In the genomic region with DNA sequence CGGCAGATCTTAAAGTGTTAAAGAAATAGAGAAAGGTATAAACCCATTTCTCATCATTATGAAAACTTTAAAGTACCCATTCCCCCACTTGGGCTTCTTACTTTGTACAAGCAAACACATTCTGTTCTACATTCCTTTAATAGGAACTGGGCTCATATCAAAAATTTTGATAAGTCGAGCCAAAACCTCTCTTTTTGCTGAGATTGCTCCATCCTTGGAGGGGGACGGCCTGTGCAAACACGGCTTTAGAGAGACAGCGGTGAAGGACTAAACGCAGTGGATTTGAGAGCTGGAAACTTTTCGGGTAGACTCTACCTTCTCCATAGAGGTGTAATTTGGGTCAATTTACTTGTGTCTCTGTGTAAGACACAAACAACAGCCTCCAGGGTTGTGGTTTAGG, we compare ENCODE assay signal across 15 mouse cellular contexts. TPM values are rescaled to one million over a fixed set of nuclear protein-coding genes. Genes with fewer than 3 reads are reported as not detected.
DNase-seq lines count a peak whose midpoint lies in the region; TF ChIP-seq lines count a peak whose summit lies in the region.
"Had no signal": no experiment of that assay in that cellular context is flagged by ENCODE, and none has a peak within 500 bp of the region (broad histone marks: within the 10 kb centered on the region; RNA-seq: fewer than 3 reads in every experiment).

No protein-coding gene starts in this region.

- no peaks in the 10 kb centered on the region for H3K4me1 ChIP-seq in brown adipose tissue, adult 24 weeks (ENCODE audit: control insufficient read depth, insufficient read depth, insufficient read length, low read length)
- H3K4me1 ChIP-seq: heart, embryonic 13.5 days; liver, embryonic 13.5 days; stomach, embryonic 15.5 days had no signal

- no peak for DNase-seq in gastrocnemius, adult 2 months
- DNase-seq in gastrocnemius, postnatal 10 days, result no peak
- DNase-seq in kidney, postnatal 14 days, result peak; percentile 18
- no peak for DNase-seq in kidney, postnatal 25 days
- DNase-seq in thymus, postnatal 25 days, result no peak
- no peak for DNase-seq in adrenal gland, postnatal 36 days
- DNase-seq: cerebellum, adult 2 months; embryo, embryonic 11 days; liver, embryonic 13.5 days had no signal

- H3K27ac ChIP-seq in gastrocnemius, adult 2 months, result peak overlapping the region; percentile 62
- peak overlapping the region; percentile 55; the same call in 1 of the 2 replicates for H3K27ac ChIP-seq in brown adipose tissue, adult 24 weeks (replicated peaks; ENCODE audit: low read depth, low read length)
- H3K27ac ChIP-seq in macrophage, result peak overlapping the region; percentile 99
- H3K27ac ChIP-seq: heart, embryonic 13.5 days; hindbrain, postnatal 0 days; liver, embryonic 13.5 days; stomach, embryonic 15.5 days had no signal

- no peaks in the 10 kb centered on the region for H3K36me3 ChIP-seq in macrophage (ENCODE audit: inconsistent target)
- H3K36me3 ChIP-seq: heart, embryonic 13.5 days; liver, embryonic 13.5 days; stomach, embryonic 15.5 days had no signal

- H3K4me3 ChIP-seq in gastrocnemius, adult 2 months, result peak overlapping the region; percentile 16; the same call in 1 of the 2 replicates
- H3K4me3 ChIP-seq in brown adipose tissue, adult 24 weeks (ENCODE audit: insufficient read depth, low read depth, low read length), result 0 out of 2 replicates have a peak overlapping the region, but pooled peaks have one; percentile 18
- H3K4me3 ChIP-seq in macrophage (ENCODE audit: inconsistent target), result no peak overlapping the region
- H3K4me3 ChIP-seq: heart, embryonic 13.5 days; liver, embryonic 13.5 days; stomach, embryonic 15.5 days had no signal

- WGBS in macrophage (ENCODE audit: missing documents), result 17% methylated on average over 7 of the region's 7 CpGs

- no peak for TF ChIP-seq CTCF in gastrocnemius, adult 2 months (IDR thresholded peaks at IDR 0.05)

- H3K79me2 ChIP-seq in macrophage (ENCODE audit: inconsistent target), result no peaks in the 10 kb centered on the region

- intact Hi-C loops in gastrocnemius, adult 2 months (cut with DNase I), result no loop called here

RNA-seq across cellular contexts. Expression of gene Rgsl1, which starts 41.3 kb away (rescaled TPM):
- total RNA-seq in gastrocnemius, adult 2 months (2021), result under 1 TPM in 1 of 2 experiments, not detected in 1; 0.18 TPM
- total RNA-seq in gastrocnemius, postnatal 10 days (2021), result not detected
- 1.3 TPM in 1 of 2 replicates, not detected in the other for polyA plus RNA-seq in brown adipose tissue, adult 24 weeks (2012; ENCODE audit: insufficient read depth, insufficient read length, missing spikeins)
- 1 to 10 TPM in 12 of 26 experiments, under 1 TPM in 11, not detected in 3; 0.37 to 2.4 (median 1.3) TPM for total RNA-seq in macrophage (2018; cell fraction: chromatin; rRNA removed)
- total RNA-seq in macrophage (2018; cell fraction: cytosol; rRNA removed), result 1 to 10 TPM; 1.2 to 4.2 (median 1.8) TPM
- 1 to 10 TPM in 17 of 26 experiments, under 1 TPM in 8, not detected in 1; 0.47 to 4.2 (median 1.7) TPM for total RNA-seq in macrophage (2018; cell fraction: nucleus; rRNA removed)
- 1.6 to 4.4 TPM (median 2.3 TPM) in 3 replicates for polyA plus RNA-seq in macrophage (2018)
- under 1 TPM in 1 of 2 experiments, not detected in 1; 0.10 TPM for total RNA-seq in adrenal gland, postnatal 36 days (2021)
- total RNA-seq: ES-E14 had no signal
- polyA plus RNA-seq: heart, embryonic 13.5 days; liver, embryonic 13.5 days had no signal

RNA-seq across cellular contexts. Expression of gene Rnasel, which starts 53.5 kb away (rescaled TPM):
- 1 to 10 TPM in 1 of 2 experiments, under 1 TPM in 1; 0.92 to 1.1 TPM for total RNA-seq in gastrocnemius, adult 2 months (2021)
- 1 to 10 TPM; 5.9 to 9.7 TPM for total RNA-seq in gastrocnemius, postnatal 10 days (2021)
- polyA plus RNA-seq in brown adipose tissue, adult 24 weeks (2012; ENCODE audit: insufficient read depth, insufficient read length, missing spikeins), result 2.6 and 3.6 TPM in 2 replicates
- 100 to 1,000 TPM in 20 of 26 experiments, 10 to 100 TPM in 6; 49.0 to 419 (median 192) TPM for total RNA-seq in macrophage (2018; cell fraction: chromatin; rRNA removed)
- 100 to 1,000 TPM in 25 of 26 experiments, 10 to 100 TPM in 1; 83.8 to 308 (median 169) TPM for total RNA-seq in macrophage (2018; cell fraction: cytosol; rRNA removed)
- 100 to 1,000 TPM in 25 of 26 experiments, 10 to 100 TPM in 1; 86.5 to 468 (median 181) TPM for total RNA-seq in macrophage (2018; cell fraction: nucleus; rRNA removed)
- polyA plus RNA-seq in macrophage (2018), result 147 to 181 TPM (median 163 TPM) in 3 replicates
- 10 to 100 TPM in 1 of 2 experiments, 1 to 10 TPM in 1; 7.6 to 16.8 TPM for total RNA-seq in adrenal gland, postnatal 36 days (2021)
- total RNA-seq: ES-E14 had no signal
